Mouse (Mus musculus) lung, adult 18-20 months (tissue): Measurements from ENCODE around the gene Pclo.
"Not testable (repeated sequence)": the region's sequence is repeated elsewhere in the genome, so short reads cannot be mapped to it uniquely, and the experiment has no call there.

ENCODE experiments used
- DNase-seq, 2 experiments: peaks; one replicate each; pipeline ENCODE4 v3.0.0; 2022; ENCODE audit warnings: mixed read lengths in 2 of 2

The Pclo gene

GRCm38 (mm10) chr5:14691995-14692394 is 177.3 kb downstream of the Pclo start:
- DNase-seq: no peak

GRCm38 (mm10) chr5:14696745-14697144 is 182.0 kb downstream of the Pclo start:
- no peak for DNase-seq

GRCm38 (mm10) chr5:14700900-14701299 is 186.2 kb downstream of the Pclo start:
- DNase-seq: no peak

GRCm38 (mm10) chr5:14705423-14705822 is 190.7 kb downstream of the Pclo start:
- no peak for DNase-seq

GRCm38 (mm10) chr5:14707311-14707710 is 192.6 kb downstream of the Pclo start:
- no peak for DNase-seq

GRCm38 (mm10) chr5:14723576-14723975 is 208.9 kb downstream of the Pclo start:
- DNase-seq: no peak

- no peak for DNase-seq
These were observed 214.0 kb downstream of the Pclo start for GRCm38 (mm10) chr5:14728676-14729253.

- DNase-seq: no peak
These were observed 236.2 kb downstream of the Pclo start for GRCm38 (mm10) chr5:14750882-14751281.

- DNase-seq: no peak
These were observed 252.0 kb downstream of the Pclo start for GRCm38 (mm10) chr5:14766686-14767085.

- no peak for DNase-seq
These were observed 267.8 kb downstream of the Pclo start for GRCm38 (mm10) chr5:14782362-14783082.

- DNase-seq: no peak
These were observed 279.2 kb downstream of the Pclo start for GRCm38 (mm10) chr5:14793891-14794290.

GRCm38 (mm10) chr5:14807136-14807535 is 292.4 kb downstream of the Pclo start:
- DNase-seq: peak; percentile 3 to 23

GRCm38 (mm10) chr5:14833165-14833860 is 318.6 kb downstream of the Pclo start:
- no peak for DNase-seq

GRCm38 (mm10) chr5:14834155-14834991 is 319.7 kb downstream of the Pclo start:
- DNase-seq: no peak

GRCm38 (mm10) chr5:14853650-14854049 is 338.9 kb downstream of the Pclo start:
- no peak for DNase-seq

GRCm38 (mm10) chr5:14885291-14885690 is 370.6 kb downstream of the Pclo start:
- DNase-seq: not testable (repeated sequence)

- DNase-seq: no peak
These were observed 377.5 kb downstream of the Pclo start for GRCm38 (mm10) chr5:14892242-14892641.

- DNase-seq: not testable (repeated sequence)
These were observed 388.8 kb downstream of the Pclo start for GRCm38 (mm10) chr5:14903539-14903938.
